Mouse (Mus musculus): ENCODE results near the gene Gm45785. TPM values are rescaled to one million over a fixed set of nuclear protein-coding genes. Genes with fewer than 3 reads are reported as not detected.

Gm45785 gene
- polyA plus RNA-seq, 1 experiment from 2014 or later: not detected

DNA sequence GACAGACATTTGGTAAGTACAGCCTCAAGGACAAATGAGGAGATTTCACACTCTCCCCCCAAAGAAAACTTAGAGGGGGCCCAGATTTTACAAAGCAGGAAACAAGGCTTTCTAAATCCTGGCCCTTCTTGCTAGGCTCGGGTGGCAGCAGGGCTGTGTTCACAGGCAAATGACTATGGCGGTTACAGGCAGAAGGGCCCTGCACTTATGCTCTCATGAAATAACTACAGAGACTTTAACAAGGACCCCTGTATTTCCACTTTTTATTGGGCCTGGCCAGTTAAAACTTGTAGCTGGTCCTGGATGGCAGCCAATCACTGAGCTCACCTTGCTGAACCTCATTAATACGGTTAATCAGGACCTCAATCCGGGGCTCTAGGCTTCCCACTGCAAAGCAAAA is 75.6 kb downstream of the Gm45785 start:
- Histone ChIP-seq H3K9ac (replicated peaks) (no peak overlapping the region), H3K4me1 (no peaks in the 10 kb centered on the region), H3K4me2 (no peak overlapping the region), H3K27me3 (replicated peaks) (no peaks in the 10 kb centered on the region), H3K9me3 (replicated peaks) (no peaks in the 10 kb centered on the region), H3K27ac (replicated peaks) (no peak overlapping the region), H3K4me3 (replicated peaks) (no peak overlapping the region), H3K36me3 (no peaks in the 10 kb centered on the region)
- no peak for ATAC-seq (ENCODE audit: low FRiP score)
- 79% methylated on average over 4 of the region's 4 CpGs for WGBS

Other genes starting within 250 kb of the Gm45785 start
- not detected in 2 replicates for gene Olfr61, start 227.4 kb downstream of the Gm45785 start, polyA plus RNA-seq (2015; fragmentation: Nextera tagmentation; extraction: Ambion mirVana)
- gene Olfr53, start 209.9 kb downstream of the Gm45785 start, polyA plus RNA-seq (2015; fragmentation: Nextera tagmentation; extraction: Ambion mirVana): not detected in 2 replicates
- gene Olfr539, start 196.4 kb downstream of the Gm45785 start, polyA plus RNA-seq (2015; fragmentation: Nextera tagmentation; extraction: Ambion mirVana): 0.01 TPM in 2 replicates
- gene Olfr45, start 174.4 kb downstream of the Gm45785 start, polyA plus RNA-seq (2015; fragmentation: Nextera tagmentation; extraction: Ambion mirVana): not detected in 2 replicates
- gene Olfr541, start 159.1 kb downstream of the Gm45785 start, polyA plus RNA-seq (2015; fragmentation: Nextera tagmentation; extraction: Ambion mirVana): not detected in 2 replicates
- not detected in 2 replicates for gene Cyp2e1, start 92.6 kb downstream of the Gm45785 start, polyA plus RNA-seq (2015; fragmentation: Nextera tagmentation; extraction: Ambion mirVana)
- gene Syce1, start 68.5 kb downstream of the Gm45785 start, polyA plus RNA-seq (2015; fragmentation: Nextera tagmentation; extraction: Ambion mirVana): 0.47 and 0.73 TPM in 2 replicates
- gene Zfp941, start 34.2 kb downstream of the Gm45785 start, polyA plus RNA-seq (2015; fragmentation: Nextera tagmentation; extraction: Ambion mirVana): 29.4 and 33.1 TPM in 2 replicates
- gene Urah, start 21.3 kb downstream of the Gm45785 start, polyA plus RNA-seq (2015; fragmentation: Nextera tagmentation; extraction: Ambion mirVana): 0.23 and 0.46 TPM in 2 replicates
- gene Scgb1c1, start 10.8 kb downstream of the Gm45785 start, polyA plus RNA-seq (2015; fragmentation: Nextera tagmentation; extraction: Ambion mirVana): not detected in 2 replicates
- not detected in 2 replicates for gene Odf3, start 8.5 kb downstream of the Gm45785 start, polyA plus RNA-seq (2015; fragmentation: Nextera tagmentation; extraction: Ambion mirVana)
- gene Ric8a, start 626 bp upstream of the Gm45785 start, polyA plus RNA-seq (2015; fragmentation: Nextera tagmentation; extraction: Ambion mirVana): 91.9 and 94.8 TPM in 2 replicates
- 45.8 and 49.1 TPM in 2 replicates for gene Bet1l, start 1.2 kb upstream of the Gm45785 start, polyA plus RNA-seq (2015; fragmentation: Nextera tagmentation; extraction: Ambion mirVana)
- 253 and 254 TPM in 2 replicates for gene Psmd13, start 25.6 kb upstream of the Gm45785 start, polyA plus RNA-seq (2015; fragmentation: Nextera tagmentation; extraction: Ambion mirVana)
- gene Sirt3, start 26.0 kb upstream of the Gm45785 start, polyA plus RNA-seq (2015; fragmentation: Nextera tagmentation; extraction: Ambion mirVana): 61.9 and 67.8 TPM in 2 replicates
- gene Cox8b, start 44.1 kb upstream of the Gm45785 start, polyA plus RNA-seq (2015; fragmentation: Nextera tagmentation; extraction: Ambion mirVana): 1.5 and 4.8 TPM in 2 replicates
- gene Nlrp6, start 64.6 kb upstream of the Gm45785 start, polyA plus RNA-seq (2015; fragmentation: Nextera tagmentation; extraction: Ambion mirVana): 0.67 and 5.6 TPM in 2 replicates
- 6.3 and 10.2 TPM in 2 replicates for gene Pgghg, start 85.1 kb upstream of the Gm45785 start, polyA plus RNA-seq (2015; fragmentation: Nextera tagmentation; extraction: Ambion mirVana)
- gene Ifitm5, start 94.0 kb upstream of the Gm45785 start, polyA plus RNA-seq (2015; fragmentation: Nextera tagmentation; extraction: Ambion mirVana): 3.0 and 4.5 TPM in 2 replicates
- gene Gm45717, start 99.6 kb upstream of the Gm45785 start, polyA plus RNA-seq (2015; fragmentation: Nextera tagmentation; extraction: Ambion mirVana): not detected in 2 replicates
- gene Ifitm2, start 99.7 kb upstream of the Gm45785 start, polyA plus RNA-seq (2015; fragmentation: Nextera tagmentation; extraction: Ambion mirVana): 197 and 409 TPM in 2 replicates
- 20.6 and 115 TPM in 2 replicates for gene Ifitm1, start 110.9 kb upstream of the Gm45785 start, polyA plus RNA-seq (2015; fragmentation: Nextera tagmentation; extraction: Ambion mirVana)
- 50.1 and 243 TPM in 2 replicates for gene Ifitm3, start 154.4 kb upstream of the Gm45785 start, polyA plus RNA-seq (2015; fragmentation: Nextera tagmentation; extraction: Ambion mirVana)
- gene Ifitm6, start 161.6 kb upstream of the Gm45785 start, polyA plus RNA-seq (2015; fragmentation: Nextera tagmentation; extraction: Ambion mirVana): 1.7 and 1.8 TPM in 2 replicates
- gene Gm17387, start 172.8 kb upstream of the Gm45785 start, polyA plus RNA-seq (2015; fragmentation: Nextera tagmentation; extraction: Ambion mirVana): not detected in 2 replicates
- gene B4galnt4, start 204.8 kb upstream of the Gm45785 start, polyA plus RNA-seq (2015; fragmentation: Nextera tagmentation; extraction: Ambion mirVana): 39.3 and 51.2 TPM in 2 replicates
- 0.18 and 8.4 TPM in 2 replicates for gene Pkp3, start 221.9 kb upstream of the Gm45785 start, polyA plus RNA-seq (2015; fragmentation: Nextera tagmentation; extraction: Ambion mirVana)
- gene Sigirr, start 244.2 kb upstream of the Gm45785 start, polyA plus RNA-seq (2015; fragmentation: Nextera tagmentation; extraction: Ambion mirVana): 3.3 and 7.8 TPM in 2 replicates